Mouse (Mus musculus): ENCODE data around the gene Gm3238.

- TF ChIP-seq CTCF (IDR thresholded peaks at IDR 0.05; ENCODE audit: low read depth) (no peak), EP300 (IDR thresholded peaks at IDR 0.05; ENCODE audit: low read depth) (no peak)
Measured at GRCm38 (mm10) chr10:77814382-77814781, 43.3 kb upstream of the Gm3238 start, which contains the start of gene Gm2696.

All from heart, postnatal 0 days (tissue).